Mouse (Mus musculus): ENCODE results near the gene Rbm38.

GRCm38 (mm10) chr2:173073666-173074065, 53.4 kb downstream of the Rbm38 start:
- no peak for TF ChIP-seq CTCF (IDR thresholded peaks at IDR 0.05; ENCODE audit: low read depth)
- no peak for TF ChIP-seq EP300 (IDR thresholded peaks at IDR 0.05; ENCODE audit: low read depth)
